Mouse (Mus musculus) spleen, postnatal 10 days (tissue): ENCODE data around the gene Tfcp2l1.

Experiments
- DNase-seq, 2 experiments: peaks; one replicate each; pipeline ENCODE4 v3.0.0; 2021 to 2022; ENCODE audit warnings: low spot score in 2 of 2

Tfcp2l1 gene

DNA sequence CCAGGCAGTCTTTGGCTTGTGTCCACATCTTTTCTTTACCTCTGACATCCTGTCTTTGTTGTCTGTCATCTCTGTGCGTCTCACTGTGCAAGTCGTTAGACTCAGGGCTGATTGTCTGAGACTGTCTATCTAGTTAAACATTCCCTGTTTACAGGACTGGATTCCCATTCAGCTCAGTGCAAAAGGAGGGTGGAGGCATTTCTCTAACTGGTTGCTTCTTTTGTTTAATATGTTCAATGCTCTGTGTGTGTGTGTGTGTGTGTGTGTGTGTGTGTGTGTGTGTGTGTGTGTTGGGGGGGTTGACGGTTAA is 23.0 kb downstream of the Tfcp2l1 start:
- no peak for DNase-seq

DNA sequence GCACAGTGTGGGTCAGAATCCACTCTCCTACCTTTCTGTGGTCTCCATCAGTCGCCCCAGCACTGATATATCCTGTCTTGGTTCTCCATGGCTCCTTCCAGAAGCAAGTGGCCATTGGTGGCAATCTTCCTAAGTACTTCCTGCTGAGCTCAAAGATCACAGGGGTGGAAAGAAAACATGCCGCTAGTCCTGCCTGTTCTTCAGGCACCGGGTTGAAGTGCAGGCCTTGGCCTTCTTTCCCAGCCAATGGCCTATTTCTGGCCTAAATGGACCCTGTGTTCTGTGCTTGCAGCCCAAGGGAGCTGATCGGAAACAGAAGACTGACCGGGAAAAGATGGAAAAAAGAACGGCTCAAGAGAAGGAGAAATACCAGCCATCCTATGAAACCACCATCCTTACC is 31.0 kb downstream of the Tfcp2l1 start:
- no peak for DNase-seq

DNA sequence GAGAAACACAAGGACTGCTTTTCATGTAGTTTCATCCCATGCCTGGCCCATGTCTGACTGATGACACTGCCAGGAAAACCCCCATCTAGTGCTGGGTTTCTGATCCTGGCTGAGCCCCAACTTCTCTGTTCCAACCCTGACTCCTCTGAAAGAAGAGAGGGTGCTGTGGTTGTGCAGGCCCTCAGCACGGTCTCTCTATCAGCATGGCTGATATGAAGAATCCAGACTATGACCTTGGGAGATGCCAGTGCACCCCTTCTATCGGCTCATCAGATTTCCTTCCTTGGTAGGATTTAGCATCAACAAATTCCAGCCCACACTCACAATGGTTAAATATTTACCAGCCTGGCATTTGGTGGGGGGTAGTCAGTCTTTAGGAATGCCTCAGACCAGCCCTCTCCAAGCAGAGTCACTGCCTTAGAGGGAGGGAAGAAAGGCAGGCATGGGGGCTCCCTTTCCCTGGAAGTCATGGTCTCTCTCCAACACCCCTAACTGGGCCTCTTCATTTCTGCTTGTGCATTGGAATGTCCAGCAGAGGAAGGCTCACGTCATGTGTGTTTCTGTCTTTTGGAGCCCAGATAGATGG is 33.2 kb downstream of the Tfcp2l1 start:
- no peak for DNase-seq

DNA sequence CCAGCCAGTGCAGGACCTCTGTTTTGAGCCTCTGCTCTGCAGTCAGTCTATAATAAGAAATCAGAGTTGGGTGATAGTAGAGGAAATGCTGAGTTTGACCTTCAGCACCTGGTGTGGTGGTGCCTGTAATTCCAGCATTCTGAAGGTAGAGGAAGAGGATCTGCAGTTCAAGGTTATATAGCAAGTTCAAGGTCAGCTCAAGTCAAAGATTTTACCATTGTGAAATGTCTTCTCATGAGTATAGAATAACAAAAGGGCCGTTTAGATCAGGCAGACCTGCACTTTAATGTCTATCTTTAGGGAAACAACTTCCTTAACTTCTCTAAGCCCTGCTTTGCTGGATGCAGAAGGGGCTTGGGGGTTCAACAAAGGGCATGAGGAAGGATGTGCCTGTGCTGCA is 35.3 kb downstream of the Tfcp2l1 start:
- no peak for DNase-seq

DNA sequence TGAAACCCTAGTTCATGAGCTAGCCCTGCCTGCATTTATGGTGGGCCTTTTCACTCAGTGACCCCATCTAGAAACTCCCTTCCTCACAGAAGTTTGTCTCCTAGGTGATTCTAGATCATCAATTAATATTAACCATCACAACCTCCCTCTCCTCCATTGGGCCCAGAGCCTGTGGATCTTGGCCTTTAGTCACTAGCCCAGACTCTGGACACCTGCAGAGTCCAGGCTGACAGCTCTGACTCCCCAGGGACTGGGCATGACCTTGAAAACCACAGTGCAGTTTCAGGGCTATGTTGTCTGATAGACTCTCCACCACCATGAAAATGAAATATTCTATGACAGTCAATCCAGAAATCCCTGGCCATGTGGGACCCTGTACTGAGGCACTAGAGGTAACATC is 39.8 kb downstream of the Tfcp2l1 start:
- no peak for DNase-seq

DNA sequence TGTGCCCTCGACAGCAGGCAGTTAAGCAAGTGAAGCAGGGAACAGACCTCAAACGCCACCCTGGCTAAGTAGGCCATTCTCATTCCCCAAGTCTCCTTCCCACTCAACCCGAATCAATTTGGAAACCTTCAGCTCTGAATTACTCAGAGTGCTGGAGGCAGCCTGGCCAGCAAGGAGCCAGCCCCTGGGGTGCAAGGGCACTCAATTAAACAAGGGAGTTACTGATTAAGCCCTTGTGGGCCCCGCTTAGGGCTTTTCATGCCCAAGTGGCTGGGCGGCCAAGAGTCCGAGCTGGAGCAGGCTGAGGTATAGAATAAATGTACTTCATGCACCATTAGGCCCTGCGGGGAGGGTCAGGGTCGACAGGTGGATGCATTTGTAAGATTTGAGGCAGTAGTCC is 44.5 kb downstream of the Tfcp2l1 start:
- no peak for DNase-seq

DNA sequence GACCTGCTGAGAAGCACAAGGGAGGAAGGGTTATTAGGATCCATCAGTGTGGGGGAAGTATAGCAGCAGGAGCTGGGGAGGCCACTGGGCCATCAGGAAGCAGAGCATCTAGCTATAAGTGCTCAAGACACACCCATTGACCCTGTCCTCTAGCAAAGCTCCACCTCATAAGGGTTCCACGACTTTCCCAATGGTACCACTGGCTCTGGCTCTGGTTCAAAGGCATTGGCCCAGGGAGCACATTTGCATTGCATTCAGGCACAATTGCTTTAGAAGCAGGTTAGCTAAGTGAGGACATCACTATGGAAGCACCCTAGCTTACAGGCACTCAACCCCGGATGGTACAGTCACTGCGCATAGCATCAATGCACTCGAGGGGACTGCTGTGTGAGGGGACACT is 46.4 kb downstream of the Tfcp2l1 start:
- DNase-seq = no peak

DNA sequence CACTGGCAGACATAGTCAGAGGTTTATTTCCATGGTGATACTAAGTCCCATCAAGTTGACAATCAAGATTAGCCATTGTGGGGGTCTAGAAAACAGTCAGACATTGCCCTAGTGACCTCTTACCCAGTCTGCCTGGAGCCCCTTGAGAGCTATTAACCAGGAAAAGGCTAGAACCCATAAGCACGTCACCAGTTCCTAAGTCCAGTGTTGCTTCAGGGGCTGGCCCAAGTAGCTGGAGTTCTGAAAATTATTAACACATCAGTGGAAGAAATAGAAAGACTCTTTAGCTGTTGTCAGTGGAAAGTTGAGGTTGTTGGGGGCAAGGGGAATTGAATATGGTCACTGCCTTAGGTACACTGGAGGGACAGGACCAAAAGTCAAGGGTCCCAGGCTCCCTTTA is 54.2 kb downstream of the Tfcp2l1 start:
- no peak for DNase-seq

DNA sequence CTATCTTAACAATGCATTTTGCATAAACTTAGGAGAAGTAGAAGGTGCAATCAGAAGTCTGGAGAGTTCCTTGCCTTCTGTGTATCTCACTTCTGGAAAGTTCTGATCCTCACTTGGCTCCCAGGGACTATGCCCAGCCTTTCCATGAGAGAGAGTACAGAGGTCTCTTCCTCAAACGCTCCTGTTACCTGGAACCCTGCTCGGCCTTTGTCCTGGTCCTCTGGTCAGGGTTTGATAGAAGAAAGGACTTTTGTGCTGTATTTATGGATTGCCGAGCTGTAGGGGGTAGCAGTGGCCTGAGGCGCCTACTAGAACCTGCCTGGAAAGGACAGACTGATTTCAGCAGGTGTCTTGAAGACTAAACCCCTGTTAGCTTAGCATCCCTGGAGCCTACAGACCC is 55.9 kb downstream of the Tfcp2l1 start:
- no peak for DNase-seq

DNA sequence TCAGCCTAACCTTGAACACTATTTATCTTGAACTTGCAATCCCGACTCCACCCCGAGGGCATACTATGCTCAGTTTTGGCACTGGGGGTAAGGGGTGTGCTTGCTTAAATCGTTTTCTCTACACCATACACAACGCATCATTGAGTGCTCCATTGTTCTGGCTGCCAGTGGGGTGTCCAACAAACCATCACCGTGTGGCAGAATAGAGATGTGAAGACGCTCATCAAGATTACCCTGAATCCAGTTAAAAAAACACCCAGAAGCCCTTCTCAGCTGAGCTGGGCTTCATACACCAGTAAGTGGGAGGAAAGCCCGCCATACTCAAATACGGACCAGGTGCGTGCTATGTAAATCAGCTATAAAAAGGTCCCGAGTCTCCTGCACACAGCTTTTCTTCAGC is 60.0 kb downstream of the Tfcp2l1 start:
- no peak for DNase-seq

DNA sequence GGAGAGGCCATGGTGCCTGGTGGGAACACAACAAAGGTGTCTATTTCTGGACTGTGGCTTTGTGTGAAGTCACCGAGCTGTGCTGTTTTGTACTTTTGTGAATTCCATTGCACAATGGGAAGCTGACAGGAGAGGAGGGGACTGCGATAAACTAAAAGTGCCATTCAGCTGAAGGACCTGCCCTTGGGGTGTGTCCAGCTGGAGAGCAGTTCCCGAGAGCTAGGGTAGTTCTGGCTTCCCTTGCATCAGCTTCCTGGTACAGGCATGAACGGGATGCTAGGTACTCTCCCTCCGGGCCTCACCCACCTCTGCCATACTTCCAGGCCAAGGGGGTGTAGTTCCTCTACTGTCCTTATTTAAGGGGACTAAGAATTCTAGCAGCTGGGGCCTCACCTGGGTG is 62.1 kb downstream of the Tfcp2l1 start:
- DNase-seq = no peak

DNA sequence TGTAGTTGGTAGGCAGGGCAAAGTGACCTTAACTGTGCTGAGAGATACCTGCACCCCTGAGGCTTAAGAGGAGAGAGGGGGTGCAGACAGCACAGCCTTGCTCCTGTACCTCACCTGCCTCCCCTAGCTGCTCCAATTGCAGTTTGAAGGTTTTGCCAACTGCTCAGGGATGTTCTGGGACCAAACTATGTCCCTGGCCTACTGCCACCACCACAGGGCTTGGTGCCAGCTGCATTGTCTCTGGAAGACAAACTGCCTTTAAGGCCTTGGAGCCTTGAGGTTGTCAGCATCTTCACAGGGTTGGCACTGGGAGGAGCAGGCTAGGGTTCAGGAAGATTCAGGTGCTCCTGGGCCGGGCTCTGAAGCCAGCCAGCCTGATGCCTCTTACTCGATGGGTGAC is 66.7 kb downstream of the Tfcp2l1 start:
- DNase-seq = no peak

DNA sequence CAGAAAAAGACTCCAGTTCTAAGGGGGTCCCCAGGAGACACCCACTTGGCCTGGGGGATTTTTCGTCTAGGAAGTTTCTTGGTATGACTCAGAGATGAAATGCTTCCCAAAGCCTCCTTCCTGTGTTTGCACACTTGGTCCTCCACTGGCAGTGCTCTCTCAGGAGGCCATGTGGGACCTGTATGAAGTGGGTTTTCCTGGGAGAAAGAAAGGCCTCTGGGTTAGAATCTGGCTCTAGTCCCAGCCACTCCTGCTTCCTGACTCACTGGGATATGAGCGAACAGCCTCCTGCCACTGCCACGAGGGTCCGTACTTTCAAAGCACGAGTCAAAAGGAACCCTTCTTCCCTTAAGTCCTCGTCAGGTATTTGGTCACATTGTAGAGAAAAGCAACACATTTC is 70.2 kb downstream of the Tfcp2l1 start:
- no peak for DNase-seq

DNA sequence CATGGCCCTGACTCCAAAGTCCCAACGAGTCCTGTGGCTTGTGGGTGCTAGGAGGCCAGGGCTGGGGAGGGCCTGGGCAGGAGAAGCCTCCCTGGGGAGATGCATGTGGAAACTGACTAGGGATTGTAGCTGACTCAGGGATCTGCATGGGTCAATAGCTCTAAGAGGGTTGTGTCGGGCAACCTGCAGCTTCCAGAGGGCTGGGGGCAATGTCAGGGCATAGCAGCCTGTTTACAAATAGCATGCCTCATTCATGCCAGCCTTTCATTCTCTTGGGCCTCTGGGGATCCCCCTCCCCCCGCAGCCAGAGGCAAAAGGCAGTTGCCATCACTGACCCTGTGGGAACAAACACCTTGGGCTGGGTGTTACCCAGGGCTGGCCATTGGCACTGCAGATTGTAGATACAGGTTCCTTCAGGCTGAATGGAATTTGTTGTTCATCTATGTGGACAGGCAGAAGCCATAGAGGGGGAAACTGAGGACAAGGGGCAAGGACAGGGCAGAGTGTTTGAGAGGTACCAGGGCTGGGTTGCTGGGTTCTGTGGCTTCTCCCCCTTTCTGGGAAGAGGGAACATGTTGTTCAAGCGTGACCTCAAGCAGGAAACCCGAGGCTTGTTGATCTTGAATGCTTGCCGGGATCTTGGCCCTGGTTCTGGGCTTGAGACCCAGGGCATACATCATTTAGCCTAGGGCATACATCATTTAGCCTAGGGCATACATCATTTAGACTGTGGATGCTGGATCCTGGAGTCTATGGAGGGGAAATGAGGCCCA is 71.6 kb downstream of the Tfcp2l1 start:
- no peak for DNase-seq

DNA sequence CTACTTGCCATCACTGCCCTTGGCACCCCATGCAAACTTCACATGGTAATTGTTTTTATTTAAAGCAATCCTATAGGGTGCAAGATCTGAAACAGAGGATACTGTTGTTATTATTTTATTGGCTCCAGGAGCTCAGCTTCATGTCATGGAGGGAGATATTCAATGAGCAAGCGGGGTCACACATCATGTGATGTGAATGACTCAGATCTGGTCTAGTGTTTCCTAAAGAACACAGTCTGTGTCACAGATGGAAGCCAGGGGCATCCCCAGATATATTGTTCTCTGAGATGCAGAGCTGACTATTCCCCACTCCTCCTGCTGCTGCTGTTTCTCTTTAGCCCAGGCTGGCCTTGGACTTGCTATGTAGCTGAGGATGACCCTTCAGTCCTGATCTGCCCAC is 72.2 kb downstream of the Tfcp2l1 start:
- no peak for DNase-seq

DNA sequence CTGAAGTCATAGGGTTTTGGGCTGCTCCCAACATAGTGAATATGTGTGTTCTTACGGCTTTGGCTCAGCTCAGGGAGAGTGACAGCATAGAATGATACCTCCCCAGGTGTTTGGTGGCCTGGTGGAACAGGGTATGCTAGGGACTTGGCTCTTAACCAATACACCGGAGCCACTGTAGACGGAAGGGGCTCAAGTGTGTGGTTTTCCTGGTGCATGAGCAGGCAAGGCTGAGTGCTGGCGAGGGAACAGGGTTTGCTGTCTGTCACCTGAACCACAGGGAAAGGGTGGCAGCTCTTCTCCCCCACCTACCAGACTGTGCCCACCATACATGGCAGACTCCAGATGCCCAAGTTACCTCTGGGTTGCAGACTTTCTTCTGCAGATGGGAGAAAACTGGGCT is 83.9 kb downstream of the Tfcp2l1 start:
- no peak for DNase-seq

DNA sequence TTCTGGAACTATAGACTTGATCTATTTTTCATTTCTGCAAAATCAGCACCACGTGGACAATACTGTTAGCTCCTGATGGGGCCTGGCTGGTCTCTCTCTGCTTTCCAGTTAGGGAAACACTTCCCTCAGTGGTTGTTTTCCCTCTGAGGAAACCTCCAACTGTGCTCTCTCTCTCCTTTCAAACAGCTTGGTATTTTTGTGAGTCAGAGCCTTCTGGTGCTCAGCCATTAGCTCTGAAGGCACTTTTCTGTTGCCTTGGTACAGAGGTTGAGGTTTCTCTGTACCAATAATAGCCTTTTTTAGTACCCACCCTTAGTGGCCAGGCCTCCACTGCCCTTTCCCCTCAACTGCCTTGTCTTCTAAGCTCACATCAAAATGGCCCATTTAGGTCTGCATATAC is 88.5 kb downstream of the Tfcp2l1 start:
- DNase-seq = no peak

DNA sequence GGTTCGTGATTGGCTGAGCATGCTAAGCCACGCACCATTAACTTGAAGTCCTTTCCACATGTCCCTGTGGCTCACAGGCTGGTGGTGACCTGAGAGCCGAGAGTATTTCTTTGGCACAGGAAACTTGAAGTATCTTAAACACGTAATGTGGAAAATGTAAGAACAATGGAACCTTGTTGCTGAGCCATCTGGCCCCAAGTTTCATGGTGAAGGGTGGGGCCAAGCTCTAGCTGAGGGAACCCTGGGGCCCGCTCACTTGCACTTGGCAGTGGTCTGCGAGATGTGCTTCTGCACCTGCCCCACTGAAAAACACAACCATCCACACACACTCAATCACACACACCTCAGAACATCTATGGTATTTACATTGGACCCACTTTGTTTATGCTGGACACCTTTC is 90.3 kb downstream of the Tfcp2l1 start:
- no peak for DNase-seq

DNA sequence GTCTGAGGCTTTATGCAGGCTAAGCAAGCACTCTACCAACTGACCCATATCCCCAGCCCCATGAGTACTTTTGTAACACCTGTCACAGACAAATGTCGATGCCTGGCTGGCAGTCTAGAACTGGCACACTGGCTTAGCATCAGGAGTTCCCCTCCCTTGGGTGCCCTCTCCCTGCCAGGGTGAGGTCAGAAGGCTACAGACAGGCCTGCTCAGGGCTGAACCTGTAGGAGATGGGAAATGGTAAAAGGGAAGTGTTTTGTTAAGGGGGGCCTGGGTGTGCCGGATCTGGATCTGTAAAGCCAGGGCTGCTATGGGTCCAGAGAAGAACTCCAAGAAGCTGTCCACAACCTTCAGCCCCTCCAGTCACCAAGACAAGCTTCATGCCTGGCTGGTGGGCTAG is 92.0 kb downstream of the Tfcp2l1 start:
- DNase-seq = no peak

DNA sequence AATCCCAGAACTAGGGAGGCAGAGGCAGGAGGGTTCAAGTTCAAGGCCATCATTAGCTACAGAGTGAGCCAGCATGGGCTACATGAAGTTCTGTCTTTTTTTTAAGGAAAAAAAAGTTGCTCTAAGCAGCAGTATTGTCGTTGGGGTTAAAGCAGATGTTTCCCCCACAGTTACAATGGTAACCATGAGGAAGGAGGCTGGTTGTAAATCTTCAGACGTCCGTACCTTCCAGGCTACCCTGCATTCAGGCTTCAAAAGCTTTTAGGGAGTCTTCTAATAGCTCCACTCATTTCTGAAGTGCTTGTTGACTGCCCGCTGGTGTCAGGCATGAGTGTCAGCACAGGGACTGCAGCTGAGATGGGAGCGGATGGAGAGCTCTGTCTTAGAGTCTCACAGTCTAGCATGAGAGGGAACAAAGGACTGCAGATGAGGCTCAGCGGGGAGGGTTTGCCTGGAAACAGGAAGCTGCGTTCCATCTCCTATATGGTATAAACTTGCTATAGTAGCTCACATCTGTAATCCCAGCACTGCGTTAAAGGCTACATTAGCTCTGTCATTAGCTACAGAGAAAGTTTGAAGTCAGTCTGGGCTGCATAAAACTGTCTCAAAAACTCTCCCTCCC is 92.8 kb downstream of the Tfcp2l1 start:
- no peak for DNase-seq

DNA sequence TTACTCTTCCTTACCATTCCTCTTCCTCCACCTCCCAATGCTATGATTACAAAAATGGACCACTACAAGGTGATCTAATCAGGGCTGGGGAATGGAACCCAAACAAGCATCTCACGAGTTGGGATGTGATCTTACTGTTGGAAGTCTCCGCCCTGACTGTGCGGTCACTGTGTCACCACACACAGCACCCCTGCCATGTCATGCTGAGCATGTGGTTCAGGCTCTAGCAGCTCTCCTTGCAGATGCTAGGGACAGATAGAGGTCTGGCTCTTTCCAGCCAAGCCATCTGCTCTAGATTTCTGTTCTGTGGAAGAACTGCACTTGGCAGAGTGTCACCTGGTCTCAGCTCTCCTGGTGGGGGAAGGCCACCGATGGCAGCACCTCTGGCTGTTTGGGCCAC is 99.3 kb downstream of the Tfcp2l1 start:
- no peak for DNase-seq

DNA sequence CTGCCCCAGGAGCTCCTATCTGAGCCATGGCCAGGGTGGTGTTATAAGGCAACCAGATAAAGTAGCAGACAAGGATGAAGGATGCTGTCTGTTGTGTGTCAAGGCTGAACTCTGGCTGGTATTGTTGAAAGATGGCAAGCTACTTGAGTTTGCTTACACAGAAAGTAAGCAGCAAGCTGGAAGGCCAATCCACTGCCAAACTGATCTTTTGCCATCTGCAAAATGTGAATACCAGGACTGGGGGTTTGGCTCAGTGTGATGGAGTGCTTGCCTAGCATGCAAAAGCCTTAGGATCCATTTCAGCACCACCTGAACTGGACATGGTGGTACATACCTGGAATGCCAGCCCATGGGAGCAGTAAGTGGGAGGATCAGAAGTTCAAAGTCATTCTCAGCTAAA is 101.1 kb downstream of the Tfcp2l1 start:
- no peak for DNase-seq
